Mouse (Mus musculus): Measurements from ENCODE around the gene Il5.

- TF ChIP-seq POLR2A (IDR thresholded peaks at IDR 0.05; ENCODE audit: borderline replicate concordance, extremely low read depth, low read depth, low read length) (no peak), CTCF (IDR thresholded peaks at IDR 0.05; ENCODE audit: insufficient read depth, low read length) (peak; percentile 34)
Observed at GRCm38 (mm10) chr11:53742353-53742752, 21.8 kb downstream of the Il5 start.
